Mouse (Mus musculus): ENCODE measurements at regions not wholly inside any gene's neighbourhood (a gene's known extent, or its start where the extent isn't known, plus 50 kb on each side); places are given as distances from the start of the nearest gene placed in this dataset.

DNA sequence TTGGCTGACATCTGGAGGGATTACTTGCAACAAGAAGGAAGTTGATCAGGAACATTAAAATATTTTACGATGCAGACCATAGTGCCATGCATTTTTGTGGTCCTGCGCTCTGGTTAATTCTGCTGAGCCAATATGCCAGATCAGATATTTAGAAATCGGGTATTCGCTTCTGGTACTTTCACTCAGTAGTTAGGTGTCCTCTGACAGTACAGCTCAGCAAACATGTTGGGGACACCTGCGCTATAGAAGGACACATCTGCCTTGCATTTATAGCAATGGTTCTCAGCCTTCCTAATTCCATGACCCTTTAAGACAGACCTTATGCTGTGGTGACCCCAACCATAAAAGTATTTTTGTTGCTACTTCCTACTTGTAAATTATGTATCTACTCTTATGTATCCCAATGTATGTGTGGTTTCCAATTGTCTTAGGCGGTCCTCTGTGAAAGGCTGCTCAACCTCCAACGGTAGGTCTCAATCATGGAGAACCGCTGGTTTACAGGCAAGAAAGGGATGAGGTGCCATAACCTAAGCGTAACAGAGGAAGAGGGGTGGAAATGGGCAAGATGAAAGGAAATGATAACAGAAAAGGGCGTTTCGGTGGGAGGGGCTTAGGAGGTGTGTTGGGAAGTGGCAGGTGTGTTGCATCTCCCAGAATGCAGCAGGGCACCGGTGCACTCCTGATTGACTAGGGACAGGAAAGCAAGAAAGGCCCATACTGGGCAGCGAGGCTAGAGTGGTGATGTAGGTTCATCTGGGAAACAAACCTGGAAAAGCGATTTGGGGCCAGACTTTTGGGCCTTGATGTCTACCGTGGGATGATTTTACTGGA, 92.3 kb upstream of the Cpm start:
- H3K4me1 ChIP-seq (ENCODE audit: control insufficient read depth, insufficient read depth, low read length), result no peaks in the 10 kb centered on the region; the same call in 1 of the 2 replicates
- H3K4me3 ChIP-seq (replicated peaks; ENCODE audit: control insufficient read depth, low read depth, low read length), result no peak overlapping the region
- 87% methylated on average over 15 of the region's 15 CpGs for WGBS
- H3K27ac ChIP-seq (ENCODE audit: control insufficient read depth, insufficient read depth, low read depth, low read length, poor library complexity), result no peak overlapping the region
- TF ChIP-seq CTCF (IDR thresholded peaks at IDR 0.05; ENCODE audit: control insufficient read depth, insufficient read depth, low read length) (no peak), POLR2A (IDR thresholded peaks at IDR 0.05; ENCODE audit: borderline replicate concordance, control insufficient read depth, low read depth, low read length) (no peak)

GRCm38 (mm10) chr10:117535843-117536242, 93.5 kb upstream of the Cpm start:
- H3K4me3 ChIP-seq (replicated peaks; ENCODE audit: control insufficient read depth, low read depth, low read length), result no peak overlapping the region
- 81% methylated on average over 4 of the region's 4 CpGs for WGBS
- TF ChIP-seq CTCF (IDR thresholded peaks at IDR 0.05; ENCODE audit: control insufficient read depth, insufficient read depth, low read length) (no peak), POLR2A (IDR thresholded peaks at IDR 0.05; ENCODE audit: borderline replicate concordance, control insufficient read depth, low read depth, low read length) (no peak)

GRCm38 (mm10) chr10:117534992-117535719, 94.1 kb upstream of the Cpm start:
- TF ChIP-seq POLR2A (IDR thresholded peaks at IDR 0.05; ENCODE audit: borderline replicate concordance, control insufficient read depth, low read depth, low read length), result no peak
- no peak for TF ChIP-seq CTCF (IDR thresholded peaks at IDR 0.05; ENCODE audit: control insufficient read depth, insufficient read depth, low read length)
- H3K4me1 ChIP-seq (ENCODE audit: control insufficient read depth, insufficient read depth, low read length), result peaks cover 2% of the 10 kb centered on the region
- no peak overlapping the region for H3K27ac ChIP-seq (ENCODE audit: control insufficient read depth, insufficient read depth, low read depth, low read length, poor library complexity)
- no peak overlapping the region for H3K4me3 ChIP-seq (replicated peaks; ENCODE audit: control insufficient read depth, low read depth, low read length)
- 80% methylated on average over 12 of the region's 12 CpGs for WGBS

More at GRCm38 (mm10) chr10:117535843-117536242, 93.5 kb upstream of the Cpm start:
- no peak overlapping the region for H3K27ac ChIP-seq (ENCODE audit: control insufficient read depth, insufficient read depth, low read depth, low read length, poor library complexity)
- peaks cover 2% of the 10 kb centered on the region for H3K4me1 ChIP-seq (ENCODE audit: control insufficient read depth, insufficient read depth, low read length)

GRCm38 (mm10) chr10:117534478-117534877, 94.8 kb upstream of the Cpm start:
- Histone ChIP-seq H3K4me1 (ENCODE audit: control insufficient read depth, insufficient read depth, low read length) (peaks cover 2% of the 10 kb centered on the region), H3K4me3 (replicated peaks; ENCODE audit: control insufficient read depth, low read depth, low read length) (no peak overlapping the region), H3K27ac (ENCODE audit: control insufficient read depth, insufficient read depth, low read depth, low read length, poor library complexity) (no peak overlapping the region)
- WGBS, result 82% methylated on average over 4 of the region's 4 CpGs
- TF ChIP-seq POLR2A (IDR thresholded peaks at IDR 0.05; ENCODE audit: borderline replicate concordance, control insufficient read depth, low read depth, low read length) (no peak), CTCF (IDR thresholded peaks at IDR 0.05; ENCODE audit: control insufficient read depth, insufficient read depth, low read length) (no peak)

DNA sequence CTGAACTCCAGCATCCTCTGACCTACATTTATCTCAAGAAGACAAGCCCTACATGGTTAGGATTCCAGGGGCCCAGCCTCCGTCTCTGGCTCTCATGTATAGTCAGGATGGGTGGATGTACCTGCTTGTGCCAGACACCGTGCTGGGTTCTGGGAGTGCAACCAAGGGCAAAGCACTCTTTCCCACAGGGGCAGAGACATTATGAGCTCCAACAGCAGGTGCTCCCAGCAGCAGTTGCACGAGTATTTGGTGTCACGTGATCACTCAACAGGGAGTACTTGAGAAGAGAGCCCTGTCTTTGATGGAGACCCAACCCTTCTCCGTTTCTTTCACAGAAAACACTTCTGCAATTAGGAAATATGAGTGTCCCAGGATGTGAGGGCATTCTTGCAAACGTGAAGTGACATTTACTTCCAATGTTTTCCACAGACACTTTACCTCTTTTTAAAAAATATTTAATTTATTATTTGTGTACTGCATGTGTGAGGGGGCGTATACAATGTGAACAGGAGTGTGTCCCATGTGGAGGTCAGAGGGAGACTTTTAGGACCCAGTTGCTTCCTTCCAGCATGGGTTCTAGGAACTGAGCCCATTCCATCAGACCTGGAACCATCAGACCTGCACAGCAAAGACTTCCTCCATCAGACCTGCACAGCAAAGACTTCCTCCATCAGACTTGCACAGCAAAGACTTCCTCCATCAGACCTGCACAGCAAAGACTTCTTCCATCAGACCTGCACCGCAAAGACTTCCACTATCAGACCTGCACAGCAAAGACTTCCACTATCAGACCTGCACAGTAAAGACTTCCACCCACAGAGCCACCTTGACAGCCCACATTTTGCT, 95.5 kb upstream of the Cpm start:
- Histone ChIP-seq H3K4me3 (replicated peaks; ENCODE audit: control insufficient read depth, low read depth, low read length) (no peak overlapping the region), H3K27ac (ENCODE audit: control insufficient read depth, insufficient read depth, low read depth, low read length, poor library complexity) (no peak overlapping the region), H3K4me1 (ENCODE audit: control insufficient read depth, insufficient read depth, low read length) (peaks cover 2% of the 10 kb centered on the region)
- WGBS, result 79% methylated on average over 8 of the region's 8 CpGs
- TF ChIP-seq POLR2A (IDR thresholded peaks at IDR 0.05; ENCODE audit: borderline replicate concordance, control insufficient read depth, low read depth, low read length), result no peak
- TF ChIP-seq CTCF (IDR thresholded peaks at IDR 0.05; ENCODE audit: control insufficient read depth, insufficient read depth, low read length), result no peak

GRCm38 (mm10) chr10:117532750-117533540, 96.4 kb upstream of the Cpm start:
- whole genome bisulfite sequencing, result 86% methylated on average over 1 of the region's 1 CpGs
- TF ChIP-seq CTCF (IDR thresholded peaks at IDR 0.05; ENCODE audit: control insufficient read depth, insufficient read depth, low read length) (no peak), POLR2A (IDR thresholded peaks at IDR 0.05; ENCODE audit: borderline replicate concordance, control insufficient read depth, low read depth, low read length) (no peak)
- no peak overlapping the region for H3K4me3 ChIP-seq (replicated peaks; ENCODE audit: control insufficient read depth, low read depth, low read length)
- peaks cover 2% of the 10 kb centered on the region for H3K4me1 ChIP-seq (ENCODE audit: control insufficient read depth, insufficient read depth, low read length)
- H3K27ac ChIP-seq (ENCODE audit: control insufficient read depth, insufficient read depth, low read depth, low read length, poor library complexity), result no peak overlapping the region

All from bone marrow, adult 2 months (tissue).